Mouse (Mus musculus): ENCODE measurements around the gene Ccdc40. TPM values are rescaled to one million over a fixed set of nuclear protein-coding genes. Genes with fewer than 3 reads are reported as not detected.
A peak's percentile ranks its signal among the peaks of the same experiment; 100 is the strongest.
"Not testable (repeated sequence)": the region's sequence is repeated elsewhere in the genome, so short reads cannot be mapped to it uniquely, and the experiment has no call there.

Gene Ccdc40
- total RNA-seq, 4 experiments from 2014 or later = 1.6 to 3.1 (median 2.4) TPM

- DNase-seq (ENCODE audit: low spot score in 2 of 2) = no peak
Measured at GRCm38 (mm10) chr11:119273186-119273930, 45.0 kb downstream of the Ccdc40 start.

- no peak for DNase-seq (ENCODE audit: low spot score in 2 of 2)
Measured at GRCm38 (mm10) chr11:119281030-119281429, 52.7 kb downstream of the Ccdc40 start.

GRCm38 (mm10) chr11:119285791-119286527 lies 57.6 kb downstream of the Ccdc40 start:
- no peak for DNase-seq (ENCODE audit: low spot score in 2 of 2)

GRCm38 (mm10) chr11:119287207-119287992 lies 59.0 kb downstream of the Ccdc40 start:
- DNase-seq (ENCODE audit: low spot score in 2 of 2) = no peak

- DNase-seq (ENCODE audit: low spot score in 2 of 2) = not testable (repeated sequence)
Measured at GRCm38 (mm10) chr11:119292861-119293260, 64.5 kb downstream of the Ccdc40 start.

GRCm38 (mm10) chr11:119297996-119298395 lies 69.6 kb downstream of the Ccdc40 start:
- DNase-seq (ENCODE audit: low spot score in 2 of 2) = no peak

- DNase-seq (ENCODE audit: low spot score in 2 of 2) = no peak
Measured at GRCm38 (mm10) chr11:119298917-119299316, 70.5 kb downstream of the Ccdc40 start.

- peak; percentile 86 to 94 for DNase-seq (ENCODE audit: low spot score in 2 of 2)
Measured at GRCm38 (mm10) chr11:119299391-119300245, 71.2 kb downstream of the Ccdc40 start, which contains the start of gene Eif4a3. Eif4a3 (minus strand) TSS chr11:119300089.

GRCm38 (mm10) chr11:119300246-119300935 lies 72.0 kb downstream of the Ccdc40 start:
- no peak for DNase-seq (ENCODE audit: low spot score in 2 of 2)

GRCm38 (mm10) chr11:119300986-119301385 lies 72.6 kb downstream of the Ccdc40 start:
- DNase-seq (ENCODE audit: low spot score in 2 of 2) = no peak

- DNase-seq (ENCODE audit: low spot score in 2 of 2) = no peak
Measured at GRCm38 (mm10) chr11:119304904-119305712, 76.7 kb downstream of the Ccdc40 start.

- no peak for DNase-seq (ENCODE audit: low spot score in 2 of 2)
Measured at GRCm38 (mm10) chr11:119306762-119307657, 78.6 kb downstream of the Ccdc40 start.

GRCm38 (mm10) chr11:119307658-119307867 lies 79.2 kb downstream of the Ccdc40 start, which contains the start of gene Card14:
Card14 (plus strand) TSS chr11:119307768.
- DNase-seq (ENCODE audit: low spot score in 2 of 2) = no peak

- no peak for DNase-seq (ENCODE audit: low spot score in 2 of 2)
Measured at GRCm38 (mm10) chr11:119307916-119308315, 79.5 kb downstream of the Ccdc40 start.

GRCm38 (mm10) chr11:119310621-119311020 lies 82.2 kb downstream of the Ccdc40 start:
- no peak for DNase-seq (ENCODE audit: low spot score in 2 of 2)

GRCm38 (mm10) chr11:119314252-119314936 lies 86.0 kb downstream of the Ccdc40 start:
- DNase-seq (ENCODE audit: low spot score in 2 of 2) = no peak

Measured in layer of hippocampus, adult 8-10 months (tissue).